Mouse (Mus musculus) olfactory bulb, adult 2 months (tissue): ENCODE measurements around the gene Atg5.

Experiments used
- CTCF ChIP-seq: fragments of 200-500 bp; IDR thresholded peaks from 2 replicates; pipeline ENCODE4 v1.5.1; 2012; ENCODE audit warnings: low read depth, mild to moderate bottlenecking, low read length, moderate library complexity; ENCODE audit not compliant: insufficient read depth
- POLR2A ChIP-seq: fragments of 200-500 bp; IDR thresholded peaks from 2 replicates; pipeline ENCODE4 v1.6.1; 2012; ENCODE audit warnings: mild to moderate bottlenecking, low read depth, low read length, moderate library complexity; ENCODE audit not compliant: insufficient read depth

DNA sequence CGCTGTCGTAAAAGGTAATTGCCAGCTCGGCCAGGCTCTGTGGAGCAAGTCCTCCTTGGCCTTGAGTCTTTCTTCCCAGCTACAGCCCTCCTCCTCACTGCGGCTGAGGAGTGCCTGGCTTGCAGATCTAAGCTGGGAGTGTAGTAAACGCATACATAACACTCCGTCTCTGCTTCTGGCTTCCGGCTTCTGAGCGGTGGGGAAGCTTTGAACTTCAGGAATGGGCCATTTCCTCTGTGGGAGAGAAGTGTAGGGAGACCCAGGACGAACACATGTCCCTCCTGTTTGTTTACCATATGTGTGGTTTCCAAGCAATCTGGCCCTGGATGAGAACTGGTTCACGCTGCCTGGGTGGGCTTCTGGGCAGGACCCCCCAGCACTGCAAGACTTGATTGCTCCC lies 140.9 kb downstream of the Atg5 start:
- TF ChIP-seq POLR2A (no peak), CTCF (no peak)
